Mouse (Mus musculus) stomach, embryonic 16.5 days (tissue): ENCODE data around the gene Rcan3. TPM values are rescaled to one million over a fixed set of nuclear protein-coding genes. Genes with fewer than 3 reads are reported as not detected.

Experiments
- ATAC-seq: fragments of 200-750 bp; cut with Nextera tagmentation; 2 replicates; pipeline ENCODE4 v1.8.0; 2017; ENCODE audit warnings: moderate number of reproducible peaks, moderate TSS enrichment; ENCODE audit not compliant: insufficient read depth, low FRiP score
- H3K27ac ChIP-seq: fragments of 300-500 bp; sonication (generic); 2 replicates; pipeline ENCODE4 v1.5.1; 2014; ENCODE audit warnings: low read length
- H3K27me3 ChIP-seq: fragments of 300-500 bp; sonication (generic); 2 replicates; pipeline ENCODE4 v1.6.1; 2014; ENCODE audit warnings: low read length, control low read depth, mixed read lengths; ENCODE audit not compliant: control insufficient read depth, insufficient read depth
- H3K36me3 ChIP-seq: fragments of 300-500 bp; sonication (generic); 2 replicates; pipeline ENCODE4 v1.6.1; 2014; ENCODE audit warnings: low read length; ENCODE audit not compliant: control insufficient read depth, insufficient read depth
- H3K4me1 ChIP-seq: fragments of 300-500 bp; sonication (generic); 2 replicates; pipeline ENCODE4 v1.6.1; 2014; ENCODE audit warnings: low read length, control low read depth, mixed read lengths; ENCODE audit not compliant: control insufficient read depth, insufficient read depth
- H3K4me2 ChIP-seq: fragments of 300-500 bp; sonication (generic); 2 replicates; pipeline ENCODE4 v1.6.1; 2014; ENCODE audit warnings: low read depth, low read length, mixed read lengths
- H3K4me3 ChIP-seq: fragments of 300-500 bp; sonication (generic); replicated peaks from 2 replicates; pipeline ENCODE4 v1.5.1; 2014; ENCODE audit warnings: mild to moderate bottlenecking, low read length
- H3K9ac ChIP-seq: fragments of 300-500 bp; sonication (generic); 2 replicates; pipeline ENCODE4 v1.6.1; 2014; ENCODE audit warnings: low read length
- H3K9me3 ChIP-seq: fragments of 300-500 bp; sonication (generic); replicated peaks from 2 replicates; pipeline ENCODE4 v1.6.1; 2016; ENCODE audit warnings: low read length, control low read depth; ENCODE audit not compliant: control insufficient read depth
- WGBS: fragments of 180-500 bp; shearing (Covaris S2); extraction: QIAGEN DNeasy Blood & Tissue Kit; methylation state at CpG from one replicate; pipeline ENCODE4 v1.1.7; 2014; 5-methylcytosine and 5-hydroxymethylcytosine counted together
- polyA plus RNA-seq: library from polyadenylated mRNA; unstranded; fragments of >200 nt; fragmentation: Nextera tagmentation; extraction: Ambion mirVana; gene quantifications from 2 replicates; pipeline ENCODE4 v1.2.1, GENCODE M21; 2015

Rcan3 gene
- polyA plus RNA-seq, 1 experiment from 2014 or later = 15.0 TPM

DNA sequence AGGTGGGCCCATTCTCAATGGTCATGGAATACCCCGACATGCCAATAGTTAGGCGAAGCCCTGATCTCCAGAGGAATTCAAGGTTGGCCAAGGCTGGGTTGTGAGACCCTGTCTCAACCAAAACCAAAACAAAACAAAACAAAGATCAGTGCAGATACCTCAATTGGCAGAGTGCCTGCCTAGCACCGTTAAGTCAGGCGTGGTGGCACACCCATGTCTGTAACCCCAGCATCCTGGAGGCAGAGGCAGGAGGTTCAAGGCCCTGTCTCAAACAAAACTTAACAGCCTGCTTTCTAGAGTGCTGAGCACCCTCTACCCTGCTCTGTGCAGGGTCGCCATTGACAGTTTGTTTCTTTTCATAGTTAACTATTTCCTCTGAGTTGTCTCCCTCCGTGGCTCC is 42.6 kb downstream of the Rcan3 start:
- ATAC-seq = no peak
- Histone ChIP-seq H3K4me1 (peaks cover 7% of the 10 kb centered on the region; the same call in 1 of the 2 replicates), H3K27me3 (no peaks in the 10 kb centered on the region), H3K4me3 (no peak overlapping the region), H3K9ac (no peak overlapping the region), H3K27ac (no peak overlapping the region), H3K9me3 (no peaks in the 10 kb centered on the region), H3K4me2 (no peak overlapping the region), H3K36me3 (no peaks in the 10 kb centered on the region)
- 47% methylated on average over 6 of the region's 6 CpGs for WGBS

GRCm38 (mm10) chr4:135385614-135386013 is 48.0 kb downstream of the Rcan3 start:
- Histone ChIP-seq H3K9ac (no peak overlapping the region), H3K27me3 (no peaks in the 10 kb centered on the region), H3K4me2 (no peak overlapping the region), H3K4me1 (no peaks in the 10 kb centered on the region), H3K4me3 (no peak overlapping the region), H3K27ac (no peak overlapping the region), H3K9me3 (no peaks in the 10 kb centered on the region), H3K36me3 (no peaks in the 10 kb centered on the region)
- peak; percentile 57; the same call in 1 of the 2 replicates for ATAC-seq
- WGBS = 45% methylated on average over 10 of the region's 10 CpGs

GRCm38 (mm10) chr4:135382316-135382715 is 51.3 kb downstream of the Rcan3 start:
- Histone ChIP-seq H3K4me2 (no peak overlapping the region), H3K9ac (no peak overlapping the region), H3K27ac (no peak overlapping the region), H3K36me3 (no peaks in the 10 kb centered on the region), H3K9me3 (no peaks in the 10 kb centered on the region), H3K4me1 (no peaks in the 10 kb centered on the region), H3K4me3 (no peak overlapping the region), H3K27me3 (no peaks in the 10 kb centered on the region)
- ATAC-seq = peak; percentile 49; the same call in 1 of the 2 replicates
- WGBS = 3% methylated on average over 14 of the region's 14 CpGs

GRCm38 (mm10) chr4:135381355-135381754 is 52.3 kb downstream of the Rcan3 start:
- no peak overlapping the region for H3K4me2 ChIP-seq
- H3K36me3 ChIP-seq = no peaks in the 10 kb centered on the region
- no peak for ATAC-seq
- no peak overlapping the region for H3K4me3 ChIP-seq
- H3K27me3 ChIP-seq = no peaks in the 10 kb centered on the region
- H3K9me3 ChIP-seq = no peaks in the 10 kb centered on the region
- 60% methylated on average over 8 of the region's 8 CpGs for WGBS
- H3K27ac ChIP-seq = no peak overlapping the region
- H3K9ac ChIP-seq = no peak overlapping the region
- H3K4me1 ChIP-seq = no peaks in the 10 kb centered on the region

DNA sequence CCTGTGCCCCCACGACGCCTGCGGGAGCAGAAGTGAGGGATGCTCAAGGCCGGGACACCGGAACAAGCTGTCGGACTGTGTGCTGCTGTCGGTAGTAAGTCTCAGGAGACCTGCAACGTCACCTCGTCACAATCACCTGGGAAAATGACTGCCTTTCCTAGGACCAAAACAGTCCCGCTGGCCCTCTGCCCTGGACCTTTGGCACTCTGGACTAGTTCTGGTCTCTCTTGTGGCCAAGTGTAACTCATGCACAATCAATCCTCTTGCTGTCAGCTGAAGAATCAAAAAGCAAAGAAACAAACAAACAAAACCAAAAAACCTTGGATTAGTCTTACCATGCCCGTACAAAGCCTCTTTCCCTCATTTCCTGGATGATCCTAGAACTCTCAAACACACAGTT is 56.4 kb downstream of the Rcan3 start:
- H3K9me3 ChIP-seq = no peaks in the 10 kb centered on the region
- H3K27me3 ChIP-seq = no peaks in the 10 kb centered on the region
- H3K4me3 ChIP-seq = no peak overlapping the region
- ATAC-seq = no peak
- WGBS = 74% methylated on average over 11 of the region's 11 CpGs
- H3K4me1 ChIP-seq = no peaks in the 10 kb centered on the region
- no peak overlapping the region for H3K9ac ChIP-seq
- H3K36me3 ChIP-seq = no peaks in the 10 kb centered on the region
- no peak overlapping the region for H3K4me2 ChIP-seq
- H3K27ac ChIP-seq = no peak overlapping the region

GRCm38 (mm10) chr4:135375444-135375843 is 58.2 kb downstream of the Rcan3 start:
- 68% methylated on average over 3 of the region's 3 CpGs for WGBS
- H3K9ac ChIP-seq = no peak overlapping the region
- H3K4me3 ChIP-seq = no peak overlapping the region
- H3K4me1 ChIP-seq = no peaks in the 10 kb centered on the region
- no peaks in the 10 kb centered on the region for H3K36me3 ChIP-seq
- H3K27ac ChIP-seq = no peak overlapping the region
- H3K4me2 ChIP-seq = no peak overlapping the region
- H3K9me3 ChIP-seq = no peaks in the 10 kb centered on the region
- no peaks in the 10 kb centered on the region for H3K27me3 ChIP-seq
- no peak for ATAC-seq

DNA sequence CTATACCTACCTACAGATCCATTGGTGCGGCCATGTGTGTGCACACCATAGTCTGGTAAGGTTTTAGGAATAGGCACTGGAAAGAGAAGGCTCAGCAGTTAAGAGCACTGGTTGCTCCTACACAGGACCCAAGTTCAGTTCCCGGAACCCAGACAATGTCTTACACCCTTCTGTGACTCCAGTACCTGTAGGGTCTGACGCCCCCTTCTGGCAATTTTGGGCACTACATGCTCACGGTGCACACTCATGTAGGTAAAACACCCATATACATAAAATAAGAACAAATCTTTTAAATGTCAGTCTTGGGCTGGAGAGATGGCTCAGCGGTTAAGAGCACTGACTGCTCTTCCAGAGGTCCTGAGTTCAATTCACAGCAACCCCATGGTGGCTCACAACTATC is 60.4 kb downstream of the Rcan3 start:
- Histone ChIP-seq H3K27me3 (no peaks in the 10 kb centered on the region), H3K4me3 (no peak overlapping the region), H3K4me2 (no peak overlapping the region), H3K9me3 (no peaks in the 10 kb centered on the region), H3K36me3 (no peaks in the 10 kb centered on the region), H3K27ac (no peak overlapping the region), H3K9ac (no peak overlapping the region), H3K4me1 (no peaks in the 10 kb centered on the region)
- ATAC-seq = no peak
- 76% methylated on average over 5 of the region's 5 CpGs for WGBS

GRCm38 (mm10) chr4:135370372-135370771 is 63.3 kb downstream of the Rcan3 start:
- WGBS = 76% methylated on average over 11 of the region's 11 CpGs

DNA sequence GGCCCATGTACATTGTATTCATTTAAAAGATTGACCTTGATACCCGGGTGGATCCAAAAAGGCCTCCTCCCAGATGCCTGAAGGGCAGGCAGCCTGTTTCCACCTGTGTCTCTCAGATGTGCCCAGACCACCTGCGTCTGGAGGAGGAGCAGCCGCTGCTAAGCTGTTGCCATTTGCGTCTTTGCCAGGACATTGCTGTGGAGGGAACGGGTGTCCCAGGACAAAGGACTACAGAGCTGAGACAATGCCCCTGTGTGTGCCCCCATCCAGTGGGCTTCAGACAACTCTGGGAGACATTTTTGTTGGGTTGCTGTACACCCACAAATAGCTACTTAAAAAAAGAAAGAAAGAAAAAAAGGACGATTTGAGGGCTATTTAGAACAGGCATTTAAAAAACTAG is 70.8 kb downstream of the Rcan3 start:
- ATAC-seq = no peak
- Histone ChIP-seq H3K36me3 (no peaks in the 10 kb centered on the region), H3K4me2 (no peak overlapping the region), H3K4me1 (no peaks in the 10 kb centered on the region), H3K4me3 (no peak overlapping the region), H3K9me3 (no peaks in the 10 kb centered on the region), H3K9ac (no peak overlapping the region), H3K27ac (no peak overlapping the region), H3K27me3 (no peaks in the 10 kb centered on the region)
- WGBS = 42% methylated on average over 6 of the region's 6 CpGs

More at GRCm38 (mm10) chr4:135370372-135370771, 63.3 kb downstream of the Rcan3 start:
- no peaks in the 10 kb centered on the region for H3K36me3 ChIP-seq
- H3K4me2 ChIP-seq = no peak overlapping the region
- H3K4me1 ChIP-seq = no peaks in the 10 kb centered on the region
- H3K9ac ChIP-seq = no peak overlapping the region
- no peak overlapping the region for H3K4me3 ChIP-seq
- H3K9me3 ChIP-seq = no peaks in the 10 kb centered on the region
- no peak overlapping the region for H3K27ac ChIP-seq
- no peak for ATAC-seq
- H3K27me3 ChIP-seq = no peaks in the 10 kb centered on the region
